Mouse (Mus musculus) E14TG2a.4 (cell line): Measurements from ENCODE around the gene G530012D18Rik.
"Not testable (repeated sequence)": the region's sequence is repeated elsewhere in the genome, so short reads cannot be mapped to it uniquely, and the experiment has no call there.

Experiments
- H3K27me3 ChIP-seq: 2 replicates; pipeline ENCODE4 v1.6.1; 2014; ENCODE audit warnings: low read length, control low read depth; ENCODE audit not compliant: insufficient read depth
- H3K36me3 ChIP-seq: 2 replicates; pipeline ENCODE4 v1.6.1; 2014; ENCODE audit warnings: low read length, control low read depth; ENCODE audit not compliant: insufficient read depth
- H3K4me1 ChIP-seq: replicated peaks from 2 replicates; pipeline ENCODE4 v1.6.1; 2014; ENCODE audit warnings: low read depth, low read length, control low read depth
- H3K4me3 ChIP-seq: replicated peaks from 2 replicates; pipeline ENCODE4 v1.5.1; 2014; ENCODE audit warnings: mild to moderate bottlenecking, low read length
- H3K9me3 ChIP-seq: 2 replicates; pipeline ENCODE4 v1.6.1; 2014; ENCODE audit warnings: low read length, control low read depth
- CTCF ChIP-seq: conservative IDR thresholded peaks from 2 replicates; pipeline ENCODE4 v1.5.1; 2014; ENCODE audit warnings: low read length

Gene G530012D18Rik

DNA sequence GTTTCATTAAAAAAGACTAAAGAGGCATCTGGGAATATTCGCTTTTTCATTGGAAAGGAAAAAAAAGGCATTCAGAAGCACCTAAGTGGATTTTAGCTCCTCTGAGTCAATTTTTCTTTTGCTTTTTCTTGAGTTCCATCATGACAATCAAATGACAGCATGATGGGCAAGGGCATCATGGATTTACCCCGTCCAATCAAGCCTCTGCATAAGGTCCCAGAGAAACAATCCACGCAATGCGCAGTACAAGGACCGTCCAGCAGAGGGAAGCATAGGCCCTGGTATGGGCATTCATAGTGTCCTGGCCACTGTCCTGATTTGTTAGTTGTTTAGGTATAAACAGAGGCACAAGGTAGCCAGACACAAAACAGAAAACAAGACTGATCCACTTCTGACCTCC lies 6.0 kb downstream of the G530012D18Rik start:
- not testable (repeated sequence) for H3K27me3 ChIP-seq, H3K4me3 ChIP-seq, H3K4me1 ChIP-seq, H3K36me3 ChIP-seq, H3K9me3 ChIP-seq
- TF ChIP-seq CTCF, result 0 out of 2 replicates have a peak, but pooled peaks have one; percentile 15

GRCm38 (mm10) chr1:85588697-85589096 lies 13.2 kb downstream of the G530012D18Rik start:
- not testable (repeated sequence) for H3K4me1 ChIP-seq, H3K4me3 ChIP-seq, H3K9me3 ChIP-seq, H3K27me3 ChIP-seq, H3K36me3 ChIP-seq

- not testable (repeated sequence) for H3K9me3 ChIP-seq, H3K36me3 ChIP-seq, H3K4me1 ChIP-seq, H3K27me3 ChIP-seq, H3K4me3 ChIP-seq
Observed at GRCm38 (mm10) chr1:85592526-85592925, 17.1 kb downstream of the G530012D18Rik start.

GRCm38 (mm10) chr1:85598271-85599012 lies 23.0 kb downstream of the G530012D18Rik start, which contains the start of gene Sp110:
TSS of gene Sp110 (minus strand) at chr1:85598817.
- H3K36me3 ChIP-seq, H3K27me3 ChIP-seq, H3K4me1 ChIP-seq, H3K4me3 ChIP-seq, H3K9me3 ChIP-seq: not testable (repeated sequence)

DNA sequence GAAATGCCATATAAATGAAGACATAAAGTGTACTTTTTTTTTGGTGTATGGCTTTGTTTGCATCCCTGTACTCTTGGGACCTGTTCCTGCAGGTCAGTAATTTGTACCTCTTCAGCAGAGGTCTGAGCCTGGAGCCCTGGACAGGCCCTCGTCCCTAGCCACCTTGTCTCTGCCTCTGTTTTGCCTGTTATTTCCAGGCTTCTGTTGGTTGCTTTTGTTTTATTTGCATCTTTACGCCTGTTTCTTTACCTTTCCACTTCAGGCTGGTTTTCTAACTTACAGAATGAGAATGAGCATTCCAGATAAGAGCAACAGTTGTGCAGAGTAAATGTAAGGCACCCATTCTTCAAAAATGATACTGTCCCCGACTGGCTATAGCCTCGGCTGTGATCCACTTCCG lies 24.6 kb downstream of the G530012D18Rik start, which contains the start of gene Sp140:
TSS of gene Sp140 (plus strand) at position 301 of the 400 bp plus-strand sequence.
- H3K4me1 ChIP-seq, H3K27me3 ChIP-seq, H3K9me3 ChIP-seq, H3K4me3 ChIP-seq, H3K36me3 ChIP-seq: not testable (repeated sequence)

DNA sequence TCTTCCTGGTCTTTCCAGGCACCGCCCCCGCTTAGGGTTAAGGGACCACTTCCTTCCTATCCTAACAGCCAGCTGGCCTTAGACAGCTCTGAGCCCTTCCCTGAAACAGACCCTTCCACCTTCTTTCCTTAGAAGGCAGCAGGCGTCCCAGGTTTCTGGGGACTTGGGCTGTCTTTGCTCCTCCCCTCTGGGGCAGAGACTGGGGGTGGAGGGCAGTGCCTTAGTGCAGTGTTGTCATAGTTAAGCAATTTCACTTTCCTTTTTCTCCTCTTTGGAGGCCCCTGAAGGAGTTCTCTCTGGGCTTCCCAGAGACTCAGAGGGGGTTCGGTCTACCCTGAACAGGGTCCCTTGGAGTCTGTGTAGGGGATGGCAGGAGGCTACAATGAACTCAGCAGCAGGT lies 25.3 kb downstream of the G530012D18Rik start:
- H3K9me3 ChIP-seq, H3K27me3 ChIP-seq, H3K36me3 ChIP-seq, H3K4me3 ChIP-seq, H3K4me1 ChIP-seq: not testable (repeated sequence)

DNA sequence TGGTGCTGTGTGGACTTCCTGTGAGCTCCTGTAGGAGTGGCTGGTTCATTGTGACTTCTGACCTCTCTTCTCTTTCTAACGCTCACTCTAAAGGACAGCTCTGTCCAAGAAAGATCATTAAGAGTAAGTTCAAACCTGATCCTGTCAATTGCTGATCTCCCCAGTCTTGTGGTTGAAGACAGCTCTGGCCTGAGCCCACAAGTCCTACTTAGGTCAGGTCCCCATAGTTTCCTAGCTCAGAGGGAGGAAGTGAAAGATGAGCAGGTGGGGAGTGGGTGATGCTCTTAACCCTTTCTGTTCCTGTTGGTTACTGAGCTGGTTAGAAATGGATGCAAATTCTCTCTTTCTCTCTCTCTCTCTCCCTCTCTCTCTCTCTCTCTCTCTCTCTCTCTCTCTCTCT lies 28.9 kb downstream of the G530012D18Rik start:
- not testable (repeated sequence) for H3K27me3 ChIP-seq, H3K36me3 ChIP-seq, H3K9me3 ChIP-seq

GRCm38 (mm10) chr1:85608361-85608760 lies 32.9 kb downstream of the G530012D18Rik start:
- H3K4me3 ChIP-seq, H3K9me3 ChIP-seq, H3K36me3 ChIP-seq, H3K4me1 ChIP-seq, H3K27me3 ChIP-seq: not testable (repeated sequence)

More for the DNA sequence above, 28.9 kb downstream of the G530012D18Rik start:
- not testable (repeated sequence) for H3K4me3 ChIP-seq, H3K4me1 ChIP-seq

DNA sequence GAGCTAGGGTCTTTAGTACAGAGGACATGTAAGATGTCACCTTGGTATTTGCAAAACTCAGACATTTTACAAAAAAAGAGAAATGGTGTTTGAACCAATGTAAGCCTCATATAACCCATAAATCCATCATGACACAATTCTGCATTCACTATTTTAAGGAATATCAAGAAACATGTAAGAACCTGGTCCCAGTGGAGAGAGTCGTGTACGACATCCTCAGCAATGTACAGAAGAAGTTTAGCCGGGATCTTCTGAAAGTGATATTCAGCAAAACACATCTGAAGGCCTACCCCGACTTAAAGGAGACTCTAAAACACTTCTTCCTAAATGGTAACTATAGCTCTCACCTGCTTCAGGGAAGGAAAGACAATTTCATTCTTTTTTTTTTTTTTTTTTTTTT lies 35.1 kb downstream of the G530012D18Rik start:
- not testable (repeated sequence) for H3K9me3 ChIP-seq, H3K4me1 ChIP-seq, H3K36me3 ChIP-seq, H3K27me3 ChIP-seq, H3K4me3 ChIP-seq

DNA sequence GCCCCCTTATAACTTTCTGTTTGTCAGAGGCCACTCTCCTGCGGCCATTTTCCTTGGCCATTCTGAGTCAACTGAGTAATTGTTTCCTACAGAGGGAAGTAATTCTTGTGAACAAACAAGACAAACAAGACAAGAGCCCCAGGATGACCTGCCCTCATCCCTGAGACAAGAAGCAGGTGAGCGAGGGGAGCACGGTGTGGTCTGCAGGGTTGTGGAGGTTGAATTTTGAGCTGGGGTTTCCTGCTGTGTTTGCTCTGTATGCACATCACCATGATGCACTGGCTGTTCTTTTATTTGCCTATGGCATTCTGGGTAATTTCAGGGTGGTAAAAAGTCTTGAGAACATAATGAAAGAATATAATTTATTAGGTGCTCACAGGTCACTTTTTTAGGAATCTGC lies 39.6 kb downstream of the G530012D18Rik start:
- H3K4me1 ChIP-seq, result not testable (repeated sequence)

DNA sequence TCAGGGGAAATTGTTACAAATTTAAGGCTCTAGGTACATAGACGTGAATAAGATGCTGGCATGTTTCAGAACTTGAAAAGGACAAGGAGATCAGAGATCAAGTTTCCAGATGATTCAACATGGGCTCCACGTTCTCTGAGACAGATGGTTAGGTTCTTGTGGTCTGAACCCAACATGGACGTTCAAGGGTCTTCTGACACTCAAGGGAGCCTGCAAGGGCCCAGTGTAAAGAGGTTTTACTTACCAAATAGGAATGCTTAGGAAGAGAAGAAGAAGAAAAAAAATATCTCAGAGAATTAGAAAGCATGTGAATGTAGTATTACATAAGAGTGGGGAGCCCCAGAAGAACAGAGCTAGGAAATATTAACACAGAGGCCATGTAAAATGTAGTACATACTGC lies 40.3 kb downstream of the G530012D18Rik start:
- not testable (repeated sequence) for H3K4me3 ChIP-seq, H3K36me3 ChIP-seq, H3K9me3 ChIP-seq, H3K27me3 ChIP-seq, H3K4me1 ChIP-seq

More for the DNA sequence above, 39.6 kb downstream of the G530012D18Rik start:
- H3K4me3 ChIP-seq, H3K27me3 ChIP-seq, H3K36me3 ChIP-seq, H3K9me3 ChIP-seq: not testable (repeated sequence)

DNA sequence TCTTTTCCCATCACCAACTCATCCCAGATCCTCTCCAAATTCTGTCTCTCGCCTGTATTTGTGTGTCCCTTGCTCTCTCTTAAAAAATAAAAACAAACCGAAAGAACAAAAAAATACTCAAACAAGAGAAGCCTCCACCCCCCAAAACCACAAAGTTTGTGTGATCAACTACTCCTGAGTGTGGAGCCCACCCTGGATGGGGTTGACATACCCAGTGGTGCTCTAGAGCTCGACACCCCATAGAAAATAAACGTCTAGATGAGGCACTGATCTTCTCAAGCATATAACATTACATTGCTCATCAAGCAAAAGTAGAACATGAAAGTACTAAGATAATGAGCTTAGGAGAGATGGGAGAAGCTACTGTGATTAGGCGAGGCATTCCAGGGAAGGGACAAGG lies 41.7 kb downstream of the G530012D18Rik start:
- not testable (repeated sequence) for H3K4me3 ChIP-seq, H3K4me1 ChIP-seq, H3K36me3 ChIP-seq, H3K9me3 ChIP-seq, H3K27me3 ChIP-seq

GRCm38 (mm10) chr1:85618689-85619088 lies 43.2 kb downstream of the G530012D18Rik start:
- not testable (repeated sequence) for H3K9me3 ChIP-seq, H3K4me3 ChIP-seq, H3K4me1 ChIP-seq, H3K36me3 ChIP-seq, H3K27me3 ChIP-seq
